Mouse (Mus musculus) myocyte (in vitro differentiated cells): Measurements from ENCODE around the gene Agap2.

Experiments used
- E2F4 ChIP-seq: IDR thresholded peaks from one replicate; pipeline ENCODE4 v1.6.1; 2011; ENCODE audit warnings: mild to moderate bottlenecking, control low read depth, moderate library complexity; ENCODE audit not compliant: insufficient read depth
- MAX ChIP-seq: IDR thresholded peaks from one replicate; pipeline ENCODE4 v1.6.1; 2011; ENCODE audit warnings: low read depth, mild to moderate bottlenecking, control low read depth
- POLR2A ChIP-seq: IDR thresholded peaks from one replicate; pipeline ENCODE4 v1.6.1; 2011; ENCODE audit warnings: low read depth, mild to moderate bottlenecking, control low read depth, moderate library complexity; ENCODE audit not compliant: insufficient read length
- POLR2AphosphoS2 ChIP-seq: IDR thresholded peaks from one replicate; pipeline ENCODE4 v1.6.1; 2011; ENCODE audit warnings: low read depth, control low read depth; ENCODE audit not compliant: insufficient read length
- TCF12 ChIP-seq: IDR thresholded peaks from one replicate; pipeline ENCODE4 v1.6.1; 2011; ENCODE audit warnings: mild to moderate bottlenecking, control low read depth; ENCODE audit not compliant: poor library complexity, insufficient read depth, severe bottlenecking
- TCF3 ChIP-seq: IDR thresholded peaks from one replicate; pipeline ENCODE4 v1.6.1; 2011; ENCODE audit warnings: low read depth, control low read depth; ENCODE audit not compliant: insufficient read length

DNA sequence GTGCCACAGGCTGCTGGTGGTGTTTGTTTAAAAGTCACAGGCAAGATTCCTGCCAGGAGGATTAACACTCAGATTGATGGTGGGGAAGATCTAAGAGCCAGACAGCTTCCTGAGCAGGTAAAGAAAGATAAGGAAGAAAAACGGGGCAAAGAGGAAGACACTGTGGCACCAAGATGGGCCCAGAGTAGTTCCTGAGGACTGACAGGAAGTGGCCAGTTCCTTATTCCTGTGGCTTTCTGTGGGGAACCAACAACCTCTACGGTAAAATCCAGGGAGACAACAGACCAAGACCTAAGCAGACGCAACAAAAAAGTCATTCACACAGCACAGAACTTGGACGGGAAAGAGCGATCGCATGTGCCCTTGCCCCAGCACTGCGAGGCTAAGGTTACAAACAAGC lies 28.5 kb downstream of the Agap2 start:
- no peak for TF ChIP-seq MAX
- no peak for TF ChIP-seq POLR2A
- no peak for TF ChIP-seq TCF12
- TF ChIP-seq TCF3: no peak
- no peak for TF ChIP-seq POLR2AphosphoS2
- no peak for TF ChIP-seq E2F4
